ENCODE assay signal across 13 mouse cellular contexts in the genomic region with DNA sequence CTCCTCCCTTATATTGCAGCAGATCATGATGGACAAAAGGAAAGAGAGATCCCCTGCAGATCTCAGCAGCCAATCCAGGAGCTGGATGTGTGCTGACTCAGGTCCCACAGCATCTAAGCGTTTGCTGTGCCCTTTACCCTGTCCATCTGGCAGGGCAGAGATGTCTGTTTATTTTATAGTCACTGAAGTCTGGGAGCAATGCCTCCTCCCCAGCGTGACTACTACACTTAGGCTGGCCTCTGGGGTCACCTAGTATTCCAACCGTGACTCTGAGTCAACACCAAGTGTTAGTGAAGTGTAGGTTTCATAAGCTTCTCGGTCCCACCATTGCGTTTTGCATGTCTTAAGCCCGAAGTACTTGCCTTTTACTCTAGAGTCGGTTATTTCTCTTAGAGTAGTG.
A peak's percentile ranks its signal among the peaks of the same experiment; 100 is the strongest.
DNase-seq lines count a peak whose midpoint lies in the region; ATAC-seq and TF ChIP-seq lines count a peak whose summit lies in the region.
"Had no signal": no experiment of that assay in that cellular context is flagged by ENCODE, and none has a peak within 500 bp of the region (broad histone marks: within the 10 kb centered on the region; RNA-seq: fewer than 3 reads in every experiment).

No protein-coding gene starts in this region.

- ATAC-seq in embryonic facial prominence, embryonic 13.5 days (ENCODE audit: insufficient number of reproducible peaks, insufficient read depth, low FRiP score, low TSS enrichment, low read depth) = no peak
- peak; percentile 84 for ATAC-seq in kidney, postnatal 0 days (replicated peaks; ENCODE audit: low FRiP score, low read depth)
- no peak for ATAC-seq in stomach, postnatal 0 days (ENCODE audit: low FRiP score, low TSS enrichment)
- ATAC-seq in intestine, postnatal 0 days = no peak
- ATAC-seq: forebrain, embryonic 16.5 days had no signal

- intact Hi-C loops in gastrocnemius, adult 2 months (cut with DNase I) = loop anchor here (2.0 to 5.0 kb wide), 5 partner anchors 83 to 692 kb away; no protein-coding TSS in a partner anchor
- intact Hi-C loops in gastrocnemius, postnatal 14 days (cut with DNase I; ENCODE audit: low total_unique reads) = loop anchor here (10.0 kb wide), 1 partner anchor 699 kb away; no protein-coding TSS in a partner anchor

- no peak for DNase-seq in gastrocnemius, adult 2 months
- no peak for DNase-seq in gastrocnemius, postnatal 14 days
- peak; percentile 70 for DNase-seq in 3134 (ENCODE audit: extremely low read depth, insufficient read length, low spot score)
- DNase-seq in kidney, postnatal 0 days (ENCODE audit: low spot score) = peak; percentile 73
- DNase-seq in stomach, postnatal 0 days (ENCODE audit: low spot score) = no peak
- DNase-seq in spleen, postnatal 10 days (ENCODE audit: low spot score in 2 of 2) = no peak
- DNase-seq: liver, embryonic 13.5 days had no signal

- no peak for TF ChIP-seq EP300 in stomach, postnatal 0 days (optimal IDR thresholded peaks at IDR 0.05)

- no peaks in the 10 kb centered on the region for H3K9me3 ChIP-seq in embryonic facial prominence, embryonic 13.5 days
- no peaks in the 10 kb centered on the region for H3K9me3 ChIP-seq in kidney, postnatal 0 days (replicated peaks; ENCODE audit: low read length)
- no peaks in the 10 kb centered on the region for H3K9me3 ChIP-seq in stomach, postnatal 0 days (ENCODE audit: control insufficient read depth, low read length)
- H3K9me3 ChIP-seq in intestine, postnatal 0 days (ENCODE audit: control insufficient read depth) = no peaks in the 10 kb centered on the region
- H3K9me3 ChIP-seq: heart, embryonic 13.5 days; hindbrain, embryonic 12.5 days; liver, embryonic 13.5 days; neural tube, embryonic 15.5 days had no signal

- no peak overlapping the region for H3K9ac ChIP-seq in embryonic facial prominence, embryonic 13.5 days
- no peak overlapping the region for H3K9ac ChIP-seq in kidney, postnatal 0 days (ENCODE audit: low read depth, low read length)
- no peak overlapping the region for H3K9ac ChIP-seq in stomach, postnatal 0 days (ENCODE audit: low read length)
- no peak overlapping the region for H3K9ac ChIP-seq in intestine, postnatal 0 days (ENCODE audit: low read depth, low read length)
- H3K9ac ChIP-seq: heart, embryonic 13.5 days; hindbrain, embryonic 12.5 days; liver, embryonic 13.5 days; neural tube, embryonic 15.5 days had no signal

- H3K4me2 ChIP-seq in embryonic facial prominence, embryonic 13.5 days = no peak overlapping the region
- peak overlapping the region; percentile 35; the same call in 1 of the 2 replicates for H3K4me2 ChIP-seq in kidney, postnatal 0 days (ENCODE audit: low read length)
- no peak overlapping the region for H3K4me2 ChIP-seq in stomach, postnatal 0 days (replicated peaks; ENCODE audit: low read depth)
- no peak overlapping the region for H3K4me2 ChIP-seq in intestine, postnatal 0 days (replicated peaks; ENCODE audit: low read depth)
- H3K4me2 ChIP-seq: heart, embryonic 13.5 days; hindbrain, embryonic 12.5 days; liver, embryonic 13.5 days; neural tube, embryonic 15.5 days had no signal

- H3K4me1 ChIP-seq in embryonic facial prominence, embryonic 13.5 days = peaks cover 66% of the 10 kb centered on the region
- H3K4me1 ChIP-seq in kidney, postnatal 0 days (replicated peaks; ENCODE audit: insufficient read depth, low read length) = peaks cover 7% of the 10 kb centered on the region; the same call in 1 of the 2 replicates
- H3K4me1 ChIP-seq in stomach, postnatal 0 days (replicated peaks; ENCODE audit: control insufficient read depth, insufficient read depth) = no peaks in the 10 kb centered on the region
- no peaks in the 10 kb centered on the region for H3K4me1 ChIP-seq in intestine, postnatal 0 days (replicated peaks; ENCODE audit: control insufficient read depth, insufficient read depth, low read length)
- H3K4me1 ChIP-seq: hindbrain, embryonic 12.5 days; neural tube, embryonic 15.5 days had no signal

- H3K27me3 ChIP-seq in embryonic facial prominence, embryonic 13.5 days = no peaks in the 10 kb centered on the region
- H3K27me3 ChIP-seq in kidney, postnatal 0 days (ENCODE audit: insufficient read depth, low read length) = no peaks in the 10 kb centered on the region; the same call in 1 of the 2 replicates
- no peaks in the 10 kb centered on the region for H3K27me3 ChIP-seq in stomach, postnatal 0 days (ENCODE audit: control insufficient read depth, insufficient read depth, low read length)
- H3K27me3 ChIP-seq in intestine, postnatal 0 days (replicated peaks; ENCODE audit: control insufficient read depth, insufficient read depth, low read length) = no peaks in the 10 kb centered on the region
- H3K27me3 ChIP-seq: heart, embryonic 13.5 days; hindbrain, embryonic 12.5 days; liver, embryonic 13.5 days; neural tube, embryonic 15.5 days had no signal

- WGBS in embryonic facial prominence, embryonic 13.5 days = 58% methylated on average over 7 of the region's 7 CpGs
- WGBS in kidney, postnatal 0 days = 12% methylated on average over 7 of the region's 7 CpGs
- WGBS in stomach, postnatal 0 days = 55% methylated on average over 7 of the region's 7 CpGs
- WGBS in intestine, postnatal 0 days = 65% methylated on average over 7 of the region's 7 CpGs

- TF ChIP-seq CTCF in gastrocnemius, adult 2 months (IDR thresholded peaks at IDR 0.05) = no peak
- TF ChIP-seq CTCF in kidney, postnatal 0 days (IDR thresholded peaks at IDR 0.05; ENCODE audit: low read depth) = no peak
- no peak for TF ChIP-seq CTCF in stomach, postnatal 0 days (IDR thresholded peaks at IDR 0.05; ENCODE audit: low read depth)
- TF ChIP-seq CTCF in intestine, postnatal 0 days (IDR thresholded peaks at IDR 0.05; ENCODE audit: low read depth) = no peak

- no peaks in the 10 kb centered on the region for H3K36me3 ChIP-seq in embryonic facial prominence, embryonic 13.5 days
- no peaks in the 10 kb centered on the region for H3K36me3 ChIP-seq in kidney, postnatal 0 days (ENCODE audit: insufficient read depth, low read length)
- H3K36me3 ChIP-seq in stomach, postnatal 0 days (ENCODE audit: control insufficient read depth, insufficient read depth, low read length) = no peaks in the 10 kb centered on the region
- no peaks in the 10 kb centered on the region for H3K36me3 ChIP-seq in intestine, postnatal 0 days (ENCODE audit: control insufficient read depth, insufficient read depth)
- H3K36me3 ChIP-seq: heart, embryonic 13.5 days; hindbrain, embryonic 12.5 days; liver, embryonic 13.5 days; neural tube, embryonic 15.5 days had no signal

- H3K4me3 ChIP-seq in gastrocnemius, adult 2 months = peak overlapping the region; percentile 58
- no peak overlapping the region for H3K4me3 ChIP-seq in embryonic facial prominence, embryonic 13.5 days
- H3K4me3 ChIP-seq in kidney, postnatal 0 days (replicated peaks; ENCODE audit: low read depth, low read length) = no peak overlapping the region
- no peak overlapping the region for H3K4me3 ChIP-seq in stomach, postnatal 0 days (ENCODE audit: low read depth, low read length)
- H3K4me3 ChIP-seq in intestine, postnatal 0 days (ENCODE audit: low read depth, low read length) = no peak overlapping the region
- H3K4me3 ChIP-seq: heart, embryonic 13.5 days; hindbrain, embryonic 12.5 days; liver, embryonic 13.5 days; neural tube, embryonic 15.5 days had no signal

- no peak overlapping the region for H3K27ac ChIP-seq in gastrocnemius, adult 2 months
- peak overlapping the region; percentile 1; the same call in 1 of the 2 replicates for H3K27ac ChIP-seq in embryonic facial prominence, embryonic 13.5 days
- H3K27ac ChIP-seq in kidney, postnatal 0 days = peak overlapping the region; percentile 33; the same call in 1 of the 2 replicates
- H3K27ac ChIP-seq in stomach, postnatal 0 days (replicated peaks) = no peak overlapping the region
- H3K27ac ChIP-seq in intestine, postnatal 0 days (ENCODE audit: low read depth, low read length) = no peak overlapping the region
- H3K27ac ChIP-seq: heart, embryonic 13.5 days; hindbrain, embryonic 12.5 days; liver, embryonic 13.5 days; neural tube, embryonic 15.5 days had no signal

Comparison
In these comparisons a context has a peak if more than half of its experiments do, and no peak if none do; other contexts are left out.
1. DNase-seq: peak in 3134 (single experiment) and kidney, postnatal 0 days (single experiment); none in gastrocnemius, adult 2 months (single experiment), gastrocnemius, postnatal 14 days (single experiment), stomach, postnatal 0 days (single experiment) and spleen, postnatal 10 days (0 of 2).
2. H3K27ac ChIP-seq: peak in embryonic facial prominence, embryonic 13.5 days (single experiment) and kidney, postnatal 0 days (single experiment); none in gastrocnemius, adult 2 months (single experiment), stomach, postnatal 0 days (single experiment) and intestine, postnatal 0 days (single experiment).